Mouse (Mus musculus): ENCODE measurements around the gene C2cd5.

GRCm38 (mm10) chr6:143143775-143144273 is 43.9 kb upstream of the C2cd5 start:
- TF ChIP-seq CTCF (IDR thresholded peaks at IDR 0.05; ENCODE audit: low read depth, low read length) (no peak), GATA1 (IDR thresholded peaks at IDR 0.05; ENCODE audit: borderline replicate concordance, low read length) (no peak)
